Mouse (Mus musculus) kidney, postnatal 0 days (tissue): ENCODE results near the gene Vmn2r15. TPM values are rescaled to one million over a fixed set of nuclear protein-coding genes. Genes with fewer than 3 reads are reported as not detected.

Experiments used
- ATAC-seq: fragments of 200-750 bp; cut with Nextera tagmentation; replicated peaks from 2 replicates; pipeline ENCODE4 v1.8.0; 2017; ENCODE audit warnings: low read depth, moderate number of reproducible peaks, moderate TSS enrichment, moderate library complexity; ENCODE audit not compliant: low FRiP score
- DNase-seq: peaks from one replicate; pipeline ENCODE4 v3.0.0-alpha.2; 2016; ENCODE audit warnings: low spot score
- H3K27ac ChIP-seq: fragments of 300-500 bp; sonication (generic); 2 replicates; pipeline ENCODE4 v1.5.1; 2014; ENCODE audit warnings: mild to moderate bottlenecking
- H3K27me3 ChIP-seq: fragments of 300-500 bp; sonication (generic); 2 replicates; pipeline ENCODE4 v1.6.1; 2014; ENCODE audit warnings: low read length, mixed read lengths; ENCODE audit not compliant: insufficient read depth
- H3K36me3 ChIP-seq: fragments of 300-500 bp; sonication (generic); 2 replicates; pipeline ENCODE4 v1.6.1; 2014; ENCODE audit warnings: low read length, mixed read lengths; ENCODE audit not compliant: insufficient read depth
- H3K4me1 ChIP-seq: fragments of 300-500 bp; sonication (generic); replicated peaks from 2 replicates; pipeline ENCODE4 v1.6.1; 2014; ENCODE audit warnings: antibody characterized with exemption, low read length, mixed read lengths; ENCODE audit not compliant: insufficient read depth
- H3K4me2 ChIP-seq: fragments of 300-500 bp; sonication (generic); 2 replicates; pipeline ENCODE4 v1.6.1; 2014; ENCODE audit warnings: mild to moderate bottlenecking, low read length, moderate library complexity, mixed read lengths
- H3K4me3 ChIP-seq: fragments of 300-500 bp; sonication (generic); replicated peaks from 2 replicates; pipeline ENCODE4 v1.5.1; 2014; ENCODE audit warnings: low read depth, low read length
- H3K9ac ChIP-seq: fragments of 300-500 bp; sonication (generic); 2 replicates; pipeline ENCODE4 v1.6.1; 2014; ENCODE audit warnings: low read depth, low read length
- H3K9me3 ChIP-seq: fragments of 300-500 bp; sonication (generic); replicated peaks from 2 replicates; pipeline ENCODE4 v1.6.1; 2016; ENCODE audit warnings: low read length, inconsistent platforms, mixed read lengths
- CTCF ChIP-seq: IDR thresholded peaks from 2 replicates; pipeline ENCODE4 v1.5.1; 2016; ENCODE audit warnings: antibody characterized with exemption, low read depth, mild to moderate bottlenecking, moderate library complexity
- WGBS: fragments of 180-500 bp; shearing (Covaris S2); extraction: QIAGEN DNeasy Blood & Tissue Kit; methylation state at CpG from one replicate; pipeline ENCODE4 v1.1.7; 2014; 5-methylcytosine and 5-hydroxymethylcytosine counted together
- polyA plus RNA-seq: library from polyadenylated mRNA; unstranded; fragments of >200 nt; fragmentation: Nextera tagmentation; extraction: Ambion mirVana; gene quantifications from 2 replicates; pipeline ENCODE4 v1.2.1, GENCODE M21; 2015

The Vmn2r15 gene
- not detected in 2 replicates for polyA plus RNA-seq

- WGBS, result 62% methylated on average over 3 of the region's 3 CpGs
Measured at GRCm38 (mm10) chr5:109297544-109297943, at the start of gene Vmn2r15. TSS of gene Vmn2r15 (minus strand) at chr5:109297644.

DNA sequence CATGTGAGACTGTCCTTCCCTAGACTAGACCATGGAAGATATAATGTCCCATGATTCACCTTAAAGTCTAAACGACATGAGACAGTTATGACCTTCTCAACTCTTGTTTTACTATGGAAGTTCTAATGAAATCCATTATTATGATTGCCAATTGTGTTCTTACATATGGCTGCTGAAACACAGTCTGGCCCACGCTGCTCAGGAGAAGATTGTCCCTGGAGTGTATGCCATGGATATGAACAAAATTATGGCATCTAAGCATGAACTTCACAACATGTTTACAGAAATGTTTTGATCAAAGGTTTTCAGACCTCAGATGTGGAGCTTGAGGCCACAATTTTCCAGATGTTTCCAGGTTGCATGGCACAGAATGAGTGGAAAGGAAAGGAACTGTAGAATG is 32.4 kb upstream of the Vmn2r15 start, which contains the start of gene Vmn2r16:
Gene Vmn2r16 (plus strand): TSS at position 301 of the 400 bp plus-strand sequence.
- no peaks in the 10 kb centered on the region for H3K4me1 ChIP-seq

More at GRCm38 (mm10) chr5:109297544-109297943, at the start of gene Vmn2r15:
- DNase-seq (no peak), ATAC-seq (no peak)
- Histone ChIP-seq H3K4me3 (no peak within 1 kb of the TSS), H3K9me3 (no peaks in the 10 kb centered on the region), H3K27ac (no peak within 1 kb of the TSS), H3K4me1 (no peaks in the 10 kb centered on the region), H3K36me3 (no peaks in the 10 kb centered on the region), H3K9ac (no peak within 1 kb of the TSS), H3K4me2 (no peak within 1 kb of the TSS), H3K27me3 (no peaks in the 10 kb centered on the region)
- TF ChIP-seq CTCF, result no peak

GRCm38 (mm10) chr5:109294655-109295054 is 2.8 kb downstream of the Vmn2r15 start:
- WGBS, result 76% methylated on average over 3 of the region's 3 CpGs
- no peaks in the 10 kb centered on the region for H3K9me3 ChIP-seq
- H3K27ac ChIP-seq, result no peak overlapping the region
- no peak for DNase-seq
- no peak overlapping the region for H3K4me2 ChIP-seq
- H3K4me1 ChIP-seq, result no peaks in the 10 kb centered on the region
- H3K9ac ChIP-seq, result no peak overlapping the region
- no peaks in the 10 kb centered on the region for H3K27me3 ChIP-seq
- H3K36me3 ChIP-seq, result no peaks in the 10 kb centered on the region
- H3K4me3 ChIP-seq, result no peak overlapping the region
- TF ChIP-seq CTCF, result no peak
- no peak for ATAC-seq

More for the DNA sequence above, 32.4 kb upstream of the Vmn2r15 start, which contains the start of gene Vmn2r16:
- no peaks in the 10 kb centered on the region for H3K9me3 ChIP-seq
- no peak for ATAC-seq
- H3K36me3 ChIP-seq, result no peaks in the 10 kb centered on the region
- H3K4me3 ChIP-seq, result no peak within 1 kb of the TSS
- no peak for TF ChIP-seq CTCF
- DNase-seq, result no peak
- H3K27ac ChIP-seq, result no peak within 1 kb of the TSS
- no peaks in the 10 kb centered on the region for H3K27me3 ChIP-seq
- H3K9ac ChIP-seq, result no peak within 1 kb of the TSS
- no peak within 1 kb of the TSS for H3K4me2 ChIP-seq
- 51% methylated on average over 2 of the region's 2 CpGs for WGBS

Other genes starting within 250 kb of the Vmn2r15 start
- gene Vmn2r11, start 238.1 kb downstream of the Vmn2r15 start, polyA plus RNA-seq, result not detected in 2 replicates
- gene Vmn2r12, start 199.7 kb downstream of the Vmn2r15 start, polyA plus RNA-seq, result not detected in 2 replicates
- gene Vmn2r13, start 105.4 kb downstream of the Vmn2r15 start, polyA plus RNA-seq, result not detected in 2 replicates
- not detected in 2 replicates for gene Vmn2r14, start 72.9 kb downstream of the Vmn2r15 start, polyA plus RNA-seq
- not detected in 2 replicates for gene Vmn2r16, start 32.5 kb upstream of the Vmn2r15 start, polyA plus RNA-seq
- not detected in 2 replicates for gene Vmn2r17, start 122.0 kb upstream of the Vmn2r15 start, polyA plus RNA-seq